Mouse (Mus musculus) ovary, postnatal 10 days (tissue): ENCODE results near the gene Vmn1r211.
"Not testable (repeated sequence)": the region's sequence is repeated elsewhere in the genome, so short reads cannot be mapped to it uniquely, and the experiment has no call there.

Experiments used
- DNase-seq: peaks from one replicate; pipeline ENCODE4 v3.0.0; 2022; ENCODE audit warnings: low spot score

The Vmn1r211 gene

GRCm38 (mm10) chr13:22857461-22857860 lies at the start of gene Vmn1r211:
TSS of gene Vmn1r211 (minus strand) at chr13:22857561.
- no peak for DNase-seq

DNA sequence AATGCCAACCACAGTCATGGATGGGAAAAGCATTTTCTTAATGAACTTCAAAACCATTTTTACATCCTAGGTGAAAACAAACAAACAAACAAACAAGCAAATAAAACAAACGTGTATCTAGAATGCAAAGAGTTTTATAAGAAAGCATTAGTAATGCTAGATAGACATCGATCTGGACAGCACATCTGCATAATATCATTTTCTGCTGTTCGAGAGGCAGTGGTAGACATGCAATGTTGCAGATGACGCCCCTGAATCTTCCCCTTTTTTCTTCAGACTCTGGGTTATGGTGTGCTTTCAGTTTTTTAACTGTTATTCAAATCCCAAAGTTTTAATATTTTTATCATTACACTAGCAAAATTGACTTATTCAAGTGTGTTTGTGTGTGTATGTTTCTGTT lies 26.7 kb upstream of the Vmn1r211 start, which contains the start of gene Vmn1r212:
Gene Vmn1r212 (minus strand): TSS at position 101 of the 400 bp plus-strand sequence.
- no peak for DNase-seq

DNA sequence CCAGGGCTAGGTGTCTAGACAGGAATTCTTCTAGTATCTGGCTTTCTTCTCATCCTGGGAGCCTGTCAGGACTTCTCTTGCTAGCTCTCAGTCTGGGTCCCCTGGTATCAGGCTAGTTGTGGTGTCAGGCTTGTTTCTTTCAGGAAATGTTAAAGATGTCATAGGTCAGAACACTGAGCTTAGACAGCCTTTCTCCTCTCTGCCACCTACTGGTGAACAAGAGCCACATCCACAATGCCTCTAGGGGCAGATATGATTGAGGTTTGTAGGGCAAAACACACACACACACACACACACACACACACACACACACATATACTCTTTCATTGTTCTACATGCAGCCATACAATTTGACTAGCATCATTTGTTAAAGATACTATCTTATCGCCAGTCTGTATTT lies 21.9 kb upstream of the Vmn1r211 start:
- no peak for DNase-seq

GRCm38 (mm10) chr13:22854760-22855159 lies 2.6 kb downstream of the Vmn1r211 start:
- no peak for DNase-seq

DNA sequence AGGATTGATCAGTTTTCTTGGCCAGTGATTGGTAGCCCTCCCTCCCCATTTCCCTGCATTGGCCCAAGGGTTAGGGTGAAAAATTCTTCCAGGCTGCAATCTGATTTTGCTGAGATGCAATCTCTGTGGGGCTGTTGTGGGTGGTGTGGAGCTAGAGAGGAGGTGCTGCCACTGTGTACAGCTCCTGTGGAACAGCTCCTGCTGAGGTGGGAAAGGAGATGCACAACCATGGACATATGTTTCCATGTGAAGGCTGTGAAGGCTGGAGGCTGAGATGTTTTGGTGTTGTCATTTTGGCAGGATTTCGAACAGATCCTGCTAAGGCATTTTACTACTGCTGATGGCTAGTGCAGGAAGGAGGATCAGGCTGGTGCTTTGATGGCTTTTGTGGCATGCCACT lies 10.6 kb downstream of the Vmn1r211 start:
- DNase-seq = no peak

GRCm38 (mm10) chr13:22844304-22844703 lies 13.1 kb downstream of the Vmn1r211 start:
- DNase-seq = not testable (repeated sequence)

- no peak for DNase-seq
Observed at GRCm38 (mm10) chr13:22831248-22831647, 26.1 kb downstream of the Vmn1r211 start, which contains the start of gene Vmn1r210. TSS of gene Vmn1r210 (minus strand) at chr13:22831348.

- not testable (repeated sequence) for DNase-seq
Observed at GRCm38 (mm10) chr13:22829395-22829794, 28.0 kb downstream of the Vmn1r211 start.

DNA sequence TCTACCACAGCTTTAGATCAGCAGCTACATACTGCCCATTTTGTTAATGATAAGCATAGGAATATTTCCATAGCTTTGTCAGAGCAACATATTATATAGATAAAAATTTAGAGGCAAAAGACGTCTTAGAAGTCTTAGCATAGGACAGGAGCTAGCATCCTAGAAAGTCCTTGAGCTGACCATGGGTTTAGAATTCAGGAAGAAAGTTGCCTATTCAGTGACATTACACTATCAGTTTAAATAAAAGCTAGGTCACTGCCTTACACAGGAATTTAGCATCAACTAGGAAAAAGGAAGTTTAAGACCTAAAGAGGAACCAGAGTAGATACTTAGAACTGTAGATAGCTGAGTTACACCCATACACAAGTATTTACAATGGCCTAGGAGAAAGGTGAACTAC lies 35.8 kb downstream of the Vmn1r211 start:
- DNase-seq = not testable (repeated sequence)

DNA sequence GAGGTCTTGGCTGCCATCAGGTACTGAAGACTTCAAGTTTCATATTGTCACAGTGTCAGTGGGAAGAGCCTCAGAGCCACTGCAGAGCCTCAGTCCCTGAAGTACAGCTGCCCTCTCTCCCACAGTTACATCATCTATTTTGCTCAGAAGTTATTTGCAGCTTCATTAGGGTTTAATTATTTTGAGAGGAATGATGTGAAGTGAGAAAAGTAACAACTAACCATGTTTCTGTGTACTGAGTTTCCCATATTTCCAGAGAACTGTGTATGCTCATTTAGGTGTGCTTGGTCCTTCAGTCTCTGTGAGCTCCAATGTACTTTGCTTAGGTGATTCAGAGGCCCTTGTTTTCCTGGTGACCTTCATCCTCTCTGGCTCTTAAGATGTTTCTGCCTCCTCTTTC lies 47.8 kb downstream of the Vmn1r211 start, which contains the start of gene Vmn1r209:
Gene Vmn1r209 (minus strand): TSS at position 101 of the 400 bp plus-strand sequence.
- DNase-seq = not testable (repeated sequence)
